Mouse (Mus musculus) kidney, embryonic 16.5 days (tissue): Measurements from ENCODE around the gene Ccnd1. TPM values are rescaled to one million over a fixed set of nuclear protein-coding genes. Genes with fewer than 3 reads are reported as not detected.

Source experiments
- ATAC-seq: fragments of 200-750 bp; cut with Nextera tagmentation; 2 replicates; pipeline ENCODE4 v1.8.0; 2017; ENCODE audit warnings: moderate TSS enrichment; ENCODE audit not compliant: low FRiP score, low TSS enrichment
- H3K27ac ChIP-seq: fragments of 300-500 bp; sonication (generic); 2 replicates; pipeline ENCODE4 v1.5.1; 2014; ENCODE audit warnings: low read length
- H3K27me3 ChIP-seq: fragments of 300-500 bp; sonication (generic); 2 replicates; pipeline ENCODE4 v1.6.1; 2014; ENCODE audit warnings: low read length, control low read depth, mixed read lengths; ENCODE audit not compliant: insufficient read depth
- H3K36me3 ChIP-seq: fragments of 300-500 bp; sonication (generic); 2 replicates; pipeline ENCODE4 v1.6.1; 2014; ENCODE audit warnings: low read length, control low read depth, mixed read lengths; ENCODE audit not compliant: insufficient read depth
- H3K4me1 ChIP-seq: fragments of 300-500 bp; sonication (generic); 2 replicates; pipeline ENCODE4 v1.6.1; 2014; ENCODE audit warnings: low read length, control low read depth, mixed read lengths; ENCODE audit not compliant: insufficient read depth
- H3K4me2 ChIP-seq: fragments of 300-500 bp; sonication (generic); replicated peaks from 2 replicates; pipeline ENCODE4 v1.6.1; 2014; ENCODE audit warnings: low read depth, low read length
- H3K4me3 ChIP-seq: fragments of 300-500 bp; sonication (generic); 2 replicates; pipeline ENCODE4 v1.5.1; 2014; ENCODE audit warnings: mild to moderate bottlenecking, low read length
- H3K9ac ChIP-seq: fragments of 300-500 bp; sonication (generic); replicated peaks from 2 replicates; pipeline ENCODE4 v1.6.1; 2014; ENCODE audit warnings: low read length
- H3K9me3 ChIP-seq: fragments of 300-500 bp; sonication (generic); 2 replicates; pipeline ENCODE4 v1.6.1; 2016; ENCODE audit warnings: low read length, control low read depth
- WGBS: fragments of 180-500 bp; shearing (Covaris S2); extraction: QIAGEN DNeasy Blood & Tissue Kit; methylation state at CpG from one replicate; pipeline ENCODE4 v1.1.7; 2014; 5-methylcytosine and 5-hydroxymethylcytosine counted together
- polyA plus RNA-seq: library from polyadenylated mRNA; unstranded; fragments of >200 nt; fragmentation: Nextera tagmentation; extraction: Ambion mirVana; gene quantifications from 2 replicates; pipeline ENCODE4 v1.2.1, GENCODE M21; 2015

The Ccnd1 gene
- polyA plus RNA-seq: 185 and 234 TPM in 2 replicates

GRCm38 (mm10) chr7:144939344-144940002 is at the start of gene Ccnd1:
Gene Ccnd1, minus strand, starts transcription at chr7:144939925.
- Histone ChIP-seq H3K9me3 (no peaks in the 10 kb centered on the region), H3K4me1 (peaks cover 46% of the 10 kb centered on the region), H3K27me3 (no peaks in the 10 kb centered on the region), H3K9ac (peak within 1 kb of the TSS; percentile 76), H3K4me2 (peak within 1 kb of the TSS; percentile 96), H3K36me3 (peaks cover 29% of the 10 kb centered on the region), H3K27ac (peak within 1 kb of the TSS; percentile 98), H3K4me3 (peak within 1 kb of the TSS; percentile 85)
- WGBS: under 1% methylated on average over 39 of the region's 45 CpGs
- ATAC-seq: peak; percentile 61

- Histone ChIP-seq H3K27ac (no peak overlapping the region), H3K27me3 (no peaks in the 10 kb centered on the region), H3K4me2 (no peak overlapping the region), H3K36me3 (no peaks in the 10 kb centered on the region), H3K9ac (no peak overlapping the region), H3K4me1 (no peaks in the 10 kb centered on the region), H3K9me3 (no peaks in the 10 kb centered on the region), H3K4me3 (no peak overlapping the region)
- 65% methylated on average over 3 of the region's 3 CpGs for WGBS
- ATAC-seq: no peak
These were observed 49.1 kb upstream of the Ccnd1 start for GRCm38 (mm10) chr7:144988856-144989255.

GRCm38 (mm10) chr7:144985100-144985499 is 45.4 kb upstream of the Ccnd1 start:
- WGBS: 61% methylated on average over 1 of the region's 1 CpGs
- Histone ChIP-seq H3K9me3 (no peaks in the 10 kb centered on the region), H3K9ac (no peak overlapping the region), H3K4me3 (no peak overlapping the region), H3K4me2 (no peak overlapping the region), H3K4me1 (no peaks in the 10 kb centered on the region), H3K27ac (no peak overlapping the region), H3K27me3 (no peaks in the 10 kb centered on the region), H3K36me3 (no peaks in the 10 kb centered on the region)
- ATAC-seq: no peak

- Histone ChIP-seq H3K27me3 (no peaks in the 10 kb centered on the region), H3K9me3 (no peaks in the 10 kb centered on the region), H3K4me3 (no peak overlapping the region), H3K27ac (no peak overlapping the region), H3K4me2 (no peak overlapping the region), H3K36me3 (no peaks in the 10 kb centered on the region), H3K9ac (no peak overlapping the region), H3K4me1 (no peaks in the 10 kb centered on the region)
- 92% methylated on average over 6 of the region's 6 CpGs for WGBS
- no peak for ATAC-seq
These were observed 42.8 kb upstream of the Ccnd1 start for GRCm38 (mm10) chr7:144982358-144983110.

- no peaks in the 10 kb centered on the region for H3K36me3 ChIP-seq
- WGBS: 81% methylated on average over 8 of the region's 8 CpGs
- no peaks in the 10 kb centered on the region for H3K4me1 ChIP-seq
- no peak overlapping the region for H3K4me3 ChIP-seq
- H3K9me3 ChIP-seq: no peaks in the 10 kb centered on the region
- no peak overlapping the region for H3K9ac ChIP-seq
- no peak overlapping the region for H3K4me2 ChIP-seq
- H3K27me3 ChIP-seq: no peaks in the 10 kb centered on the region
- ATAC-seq: no peak
- H3K27ac ChIP-seq: no peak overlapping the region
These were observed 41.8 kb upstream of the Ccnd1 start for GRCm38 (mm10) chr7:144981426-144982079.

- Histone ChIP-seq H3K4me2 (no peak overlapping the region), H3K9ac (no peak overlapping the region), H3K9me3 (no peaks in the 10 kb centered on the region), H3K4me1 (no peaks in the 10 kb centered on the region), H3K36me3 (no peaks in the 10 kb centered on the region), H3K27ac (no peak overlapping the region), H3K27me3 (no peaks in the 10 kb centered on the region), H3K4me3 (no peak overlapping the region)
- 74% methylated on average over 5 of the region's 5 CpGs for WGBS
- no peak for ATAC-seq
These were observed 40.1 kb upstream of the Ccnd1 start for GRCm38 (mm10) chr7:144979814-144980213.

GRCm38 (mm10) chr7:144977121-144977520 is 37.4 kb upstream of the Ccnd1 start:
- no peak overlapping the region for H3K4me2 ChIP-seq
- H3K9ac ChIP-seq: no peak overlapping the region
- H3K9me3 ChIP-seq: no peaks in the 10 kb centered on the region
- ATAC-seq: no peak
- WGBS: 82% methylated on average over 2 of the region's 2 CpGs
- H3K4me3 ChIP-seq: no peak overlapping the region
- no peaks in the 10 kb centered on the region for H3K36me3 ChIP-seq
- no peaks in the 10 kb centered on the region for H3K4me1 ChIP-seq
- no peak overlapping the region for H3K27ac ChIP-seq
- H3K27me3 ChIP-seq: no peaks in the 10 kb centered on the region

GRCm38 (mm10) chr7:144973461-144973860 is 33.7 kb upstream of the Ccnd1 start:
- no peaks in the 10 kb centered on the region for H3K9me3 ChIP-seq
- H3K9ac ChIP-seq: no peak overlapping the region
- H3K36me3 ChIP-seq: no peaks in the 10 kb centered on the region
- H3K4me3 ChIP-seq: no peak overlapping the region
- WGBS: 56% methylated on average over 8 of the region's 8 CpGs
- H3K27ac ChIP-seq: no peak overlapping the region
- no peaks in the 10 kb centered on the region for H3K27me3 ChIP-seq
- H3K4me1 ChIP-seq: no peaks in the 10 kb centered on the region
- no peak overlapping the region for H3K4me2 ChIP-seq
- no peak for ATAC-seq

GRCm38 (mm10) chr7:144971769-144972168 is 32.0 kb upstream of the Ccnd1 start:
- no peak overlapping the region for H3K27ac ChIP-seq
- no peaks in the 10 kb centered on the region for H3K4me1 ChIP-seq
- no peaks in the 10 kb centered on the region for H3K27me3 ChIP-seq
- H3K36me3 ChIP-seq: no peaks in the 10 kb centered on the region
- WGBS: 48% methylated on average over 2 of the region's 2 CpGs
- no peaks in the 10 kb centered on the region for H3K9me3 ChIP-seq
- H3K9ac ChIP-seq: no peak overlapping the region
- H3K4me3 ChIP-seq: no peak overlapping the region
- no peak overlapping the region for H3K4me2 ChIP-seq
- ATAC-seq: no peak; the same call in 1 of the 2 replicates
